Mouse (Mus musculus) frontal cortex, postnatal 36 days (tissue): ENCODE data around the gene Camk2n1.

Experiments
- DNase-seq, 2 experiments: peaks; one replicate each; pipeline ENCODE4 v3.0.0; 2022; ENCODE audit warnings: low spot score in 2 of 2

Camk2n1 gene

DNA sequence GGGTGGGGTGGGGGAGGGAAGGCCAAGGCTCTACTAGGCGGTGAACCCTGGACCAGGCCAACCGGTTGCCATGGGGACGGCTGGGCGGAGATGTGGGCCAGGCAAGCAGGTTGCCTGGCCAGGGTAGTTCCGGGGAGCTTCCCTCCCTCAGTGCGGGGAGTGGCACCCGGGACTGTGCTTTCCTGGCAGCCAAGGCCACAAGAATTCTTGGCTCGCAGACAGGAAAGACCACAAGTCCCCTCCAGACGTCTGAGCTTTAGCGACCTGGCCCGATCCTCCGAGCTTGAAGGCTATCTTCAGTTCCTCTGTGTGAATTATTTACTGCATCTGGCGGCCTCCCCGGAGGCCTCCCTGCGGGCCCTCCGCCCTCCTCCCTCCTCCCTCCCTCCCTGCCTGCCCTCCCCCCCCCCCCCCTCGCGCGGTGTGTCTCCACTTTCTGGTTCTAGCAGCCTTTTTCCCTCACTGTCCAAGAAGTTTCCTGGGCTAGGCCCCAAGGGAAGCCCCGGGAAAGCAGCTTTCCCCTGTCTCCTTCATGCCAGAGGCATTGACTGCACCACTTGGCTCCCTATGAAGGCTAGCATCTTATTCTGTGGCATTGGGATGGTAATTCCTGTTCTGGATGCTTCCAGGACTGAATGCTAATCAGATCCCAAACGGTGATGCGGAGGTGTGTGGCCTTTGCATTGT lies 10.7 kb downstream of the Camk2n1 start:
- DNase-seq: no peak

DNA sequence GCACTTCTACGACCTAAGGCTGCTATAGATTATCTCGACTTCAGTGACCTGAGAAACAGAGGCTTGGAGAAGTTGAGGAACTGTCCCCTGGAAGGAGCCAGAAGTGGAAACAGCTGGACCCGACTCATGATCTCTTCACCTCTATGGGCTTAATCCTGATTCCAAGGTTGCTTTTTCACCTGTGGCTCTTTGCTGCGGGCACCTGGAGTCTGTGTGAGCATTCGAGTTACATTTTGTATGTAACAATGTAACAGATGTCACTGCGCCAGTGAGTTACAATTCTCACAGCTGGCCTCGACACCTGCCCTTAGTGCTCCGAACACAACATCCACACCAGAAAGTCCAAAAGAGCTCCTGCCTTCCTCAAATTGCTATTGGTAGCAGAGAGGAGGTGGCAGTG lies 11.3 kb downstream of the Camk2n1 start:
- no peak for DNase-seq

DNA sequence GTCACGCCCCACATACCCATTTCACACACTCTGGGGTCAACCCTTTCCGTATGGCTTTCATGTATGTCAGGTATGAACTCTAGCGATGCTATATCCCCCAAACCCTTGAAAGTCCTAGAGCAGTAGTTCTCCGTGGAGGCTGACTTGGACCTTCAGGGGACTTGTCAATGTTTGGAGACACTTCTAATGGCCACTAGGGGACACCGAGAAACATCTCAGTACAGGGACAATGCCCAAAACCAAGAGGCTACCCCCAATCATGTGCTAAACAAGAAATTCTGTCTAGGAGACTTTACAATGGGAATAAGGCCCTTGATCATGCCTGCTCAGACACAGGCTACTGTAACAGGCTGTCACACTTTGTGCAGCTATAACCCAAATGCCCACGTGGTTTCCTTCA lies 12.6 kb downstream of the Camk2n1 start:
- no peak for DNase-seq

DNA sequence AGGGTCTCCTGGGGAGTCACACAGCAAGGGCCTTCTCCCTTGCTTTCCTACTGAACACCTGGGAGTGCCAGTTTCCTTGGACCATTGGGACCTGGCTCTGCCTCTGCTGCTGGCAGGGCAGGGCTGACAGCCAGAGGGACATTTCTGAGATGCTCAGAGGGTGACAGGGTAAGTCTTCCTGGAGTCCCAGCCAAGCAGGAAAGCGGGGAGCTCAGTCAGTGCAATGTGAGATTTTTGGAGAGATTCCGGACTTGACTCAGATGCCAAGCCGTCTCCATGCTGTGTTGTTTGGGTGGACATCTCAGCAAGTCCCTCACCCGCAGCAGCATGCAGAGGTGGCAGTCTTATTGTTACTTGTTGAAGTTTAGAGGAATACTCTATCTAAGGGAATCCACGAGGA lies 13.3 kb downstream of the Camk2n1 start:
- DNase-seq: no peak

DNA sequence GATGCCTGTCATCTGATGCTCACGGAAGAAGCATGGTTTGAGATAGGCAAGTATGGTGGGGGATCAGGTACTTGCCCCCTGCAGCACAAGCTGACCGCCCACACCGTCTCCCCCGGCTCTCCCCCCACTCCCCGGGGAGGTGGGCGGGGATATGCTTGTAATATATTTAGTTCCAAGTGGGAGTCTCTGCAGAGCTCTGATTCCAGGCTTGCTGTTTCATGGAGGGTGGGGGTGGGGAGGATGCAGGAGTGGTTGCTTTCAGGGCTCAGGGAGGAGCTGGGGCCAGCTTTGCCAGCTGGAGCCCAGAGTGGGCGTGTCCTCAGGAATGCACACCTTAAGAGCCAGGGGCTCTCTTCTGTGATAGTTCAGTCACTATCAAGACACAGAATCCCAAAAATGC lies 15.0 kb downstream of the Camk2n1 start:
- no peak for DNase-seq

DNA sequence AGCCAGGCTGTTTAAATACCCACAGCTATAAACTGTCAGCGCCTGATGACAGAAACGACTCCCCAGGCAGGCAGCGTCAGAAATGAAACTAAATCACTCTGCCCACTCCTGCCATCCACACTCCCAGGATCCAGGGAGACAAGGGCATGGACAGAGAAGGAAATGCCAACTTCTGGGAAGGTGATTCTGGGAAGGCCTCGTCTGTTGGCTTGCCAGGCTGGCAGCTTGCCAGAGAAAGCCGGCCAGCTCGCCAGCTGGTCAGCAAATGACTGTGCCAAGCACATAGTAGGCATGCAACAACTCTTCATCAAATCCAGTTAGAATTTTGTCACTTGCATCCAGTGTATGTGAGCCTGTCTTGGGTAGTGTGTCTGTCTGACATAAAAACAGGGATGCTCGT lies 17.1 kb downstream of the Camk2n1 start:
- no peak for DNase-seq

DNA sequence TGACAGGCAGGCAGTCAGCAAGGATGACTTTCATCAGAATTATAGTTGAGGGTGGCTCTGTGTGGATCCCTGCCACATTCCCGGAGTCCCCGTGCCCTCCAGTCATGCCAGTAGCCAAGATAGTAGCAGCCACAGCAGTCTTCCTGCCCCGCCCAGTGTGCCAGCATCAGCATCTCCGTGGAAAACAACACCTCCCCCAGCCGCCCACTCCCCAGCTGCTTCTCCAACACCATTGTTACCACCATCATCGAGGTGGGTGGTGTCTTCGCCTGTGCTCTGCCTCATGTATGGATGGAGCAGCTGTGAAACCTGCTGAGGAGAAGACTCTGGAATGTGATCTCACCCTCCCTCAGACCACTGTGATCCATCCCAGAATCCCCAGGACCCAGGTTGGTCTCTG lies 25.5 kb downstream of the Camk2n1 start:
- peak; percentile 90 for DNase-seq

DNA sequence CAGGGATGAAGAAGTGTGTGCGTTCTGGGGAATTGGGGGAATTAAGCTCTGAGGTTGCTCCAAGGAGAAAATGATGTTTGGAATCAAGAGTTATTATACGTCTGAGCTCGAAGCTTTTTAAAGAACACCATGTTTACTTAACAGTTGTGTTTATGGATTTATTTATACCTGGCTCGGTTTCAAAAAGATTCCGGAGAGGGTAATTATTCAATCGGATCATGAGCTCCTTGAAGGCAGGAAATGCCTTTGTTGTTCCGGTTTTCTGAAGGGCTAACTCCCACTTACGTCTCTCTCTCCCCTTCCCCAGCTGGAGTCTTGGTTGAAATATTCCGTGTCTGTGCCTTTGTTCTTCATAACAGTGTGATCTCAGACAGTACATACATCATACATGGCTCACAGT lies 26.8 kb downstream of the Camk2n1 start:
- no peak for DNase-seq

DNA sequence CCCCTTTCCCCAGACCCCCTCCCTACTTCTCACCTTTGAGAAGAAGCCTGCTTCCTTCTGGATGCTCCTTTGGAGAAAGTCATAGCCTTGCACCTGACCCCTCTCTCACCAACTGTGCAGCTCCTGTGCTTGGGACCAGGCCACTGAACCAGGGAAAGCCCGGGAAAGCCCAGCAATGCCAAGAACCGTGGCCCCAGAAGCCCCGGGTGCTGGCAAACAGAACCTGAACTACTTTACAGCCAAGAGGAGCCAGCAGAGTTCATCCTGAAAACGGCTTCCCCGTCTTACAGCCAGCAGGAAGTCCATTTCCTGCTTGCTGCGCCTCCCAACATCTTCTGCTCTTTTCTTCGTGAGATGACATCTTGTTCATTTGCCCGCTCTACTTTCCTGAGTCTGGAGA lies 28.6 kb downstream of the Camk2n1 start:
- DNase-seq: no peak

DNA sequence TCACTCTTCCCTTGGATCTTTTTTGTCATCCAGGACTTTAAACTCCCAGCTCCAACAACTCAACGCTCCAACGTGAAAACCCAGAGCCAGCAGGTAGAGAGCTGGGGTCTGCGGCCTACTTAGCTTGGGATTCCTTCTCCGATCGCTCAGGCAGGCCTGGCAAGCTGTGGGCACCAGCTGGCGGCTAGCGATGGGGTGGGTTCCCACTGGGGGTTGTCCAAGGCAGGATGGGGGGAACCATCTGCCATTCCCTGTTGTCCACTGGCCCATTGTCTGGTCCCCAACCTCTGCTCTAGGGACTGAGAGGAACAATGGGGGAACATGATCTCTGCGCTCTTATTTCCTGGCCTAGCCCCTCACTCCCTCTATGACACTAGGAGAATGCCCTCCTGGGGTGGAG lies 34.1 kb downstream of the Camk2n1 start:
- DNase-seq: no peak

DNA sequence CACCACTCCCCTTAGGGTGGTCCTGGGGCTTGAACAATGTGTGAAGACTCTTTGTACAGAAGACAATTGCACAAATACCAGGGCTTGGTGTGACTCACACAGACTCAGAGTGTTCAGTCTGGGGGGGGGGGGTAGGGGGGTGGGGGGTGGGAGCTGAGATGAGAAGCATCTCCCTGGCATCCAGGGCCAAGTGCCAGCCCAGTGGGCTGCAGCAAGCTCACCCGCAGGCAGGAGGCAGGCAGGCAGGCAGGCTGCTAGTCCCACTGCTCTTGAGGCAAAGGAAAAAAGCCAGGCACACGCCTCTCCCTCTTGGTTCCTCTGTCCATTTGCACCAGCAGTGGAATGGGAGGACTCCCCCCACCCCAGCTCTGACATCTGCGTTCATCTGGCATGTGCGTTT lies 37.0 kb downstream of the Camk2n1 start:
- no peak for DNase-seq

DNA sequence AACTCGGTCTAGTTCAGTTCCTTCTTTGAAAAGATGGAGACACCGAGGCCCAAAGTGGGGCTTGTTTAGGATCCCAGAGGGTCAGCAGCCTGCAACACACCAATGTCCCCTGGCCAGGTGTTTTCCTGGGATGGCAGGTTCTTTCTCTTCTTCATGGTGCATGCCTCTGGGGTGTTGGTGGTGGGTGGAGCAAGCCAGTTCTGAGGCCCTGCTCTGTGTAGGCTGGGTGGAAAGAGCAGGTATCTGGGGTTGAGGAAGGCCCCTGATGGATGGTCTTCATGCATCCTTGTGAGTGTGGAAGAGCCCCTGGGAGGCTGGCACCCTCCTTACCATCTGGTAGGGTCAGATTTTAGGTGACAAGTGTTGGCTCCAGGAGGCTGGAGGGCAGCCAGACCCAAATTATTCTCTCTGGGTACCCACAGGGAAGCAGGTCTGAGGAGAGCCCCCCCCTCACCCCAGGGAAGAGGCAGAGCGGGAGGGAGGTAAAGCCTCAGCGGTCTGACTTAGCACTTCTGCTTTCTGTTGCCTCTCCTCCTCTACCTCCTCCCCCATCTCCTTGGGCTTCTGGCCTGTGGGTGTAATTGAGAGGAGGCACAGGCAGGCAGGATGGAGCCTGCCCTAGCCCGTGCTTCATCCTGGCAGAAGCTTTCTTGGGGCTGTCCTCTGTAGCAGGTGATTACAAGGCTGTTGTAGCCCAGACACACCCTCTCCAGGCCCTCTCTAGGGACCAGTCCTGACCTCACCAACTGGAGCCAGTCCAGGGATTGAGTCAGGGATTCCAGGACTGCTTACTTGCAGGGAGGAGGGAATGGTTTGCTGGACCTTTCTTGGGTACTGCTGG lies 39.3 kb downstream of the Camk2n1 start:
- no peak for DNase-seq

DNA sequence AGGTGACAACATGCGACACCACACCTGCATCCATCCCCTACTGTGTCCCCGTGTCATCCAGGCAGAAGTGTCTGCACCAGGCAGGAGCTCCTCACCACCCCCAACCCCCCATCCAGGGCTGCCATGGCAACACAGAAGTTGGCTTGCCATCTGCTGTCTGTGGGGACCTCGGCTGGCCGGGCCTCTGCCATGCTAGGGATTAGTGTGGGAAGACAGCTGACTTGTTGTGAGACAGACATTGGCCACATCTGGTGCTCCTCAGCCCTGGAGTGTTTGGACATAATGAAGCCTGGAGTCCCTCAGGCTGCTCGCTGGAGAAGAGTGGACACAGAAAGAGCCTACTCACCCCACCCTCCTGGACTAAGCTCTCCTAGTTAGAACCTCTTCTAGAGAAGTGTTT lies 40.8 kb downstream of the Camk2n1 start:
- DNase-seq: no peak

DNA sequence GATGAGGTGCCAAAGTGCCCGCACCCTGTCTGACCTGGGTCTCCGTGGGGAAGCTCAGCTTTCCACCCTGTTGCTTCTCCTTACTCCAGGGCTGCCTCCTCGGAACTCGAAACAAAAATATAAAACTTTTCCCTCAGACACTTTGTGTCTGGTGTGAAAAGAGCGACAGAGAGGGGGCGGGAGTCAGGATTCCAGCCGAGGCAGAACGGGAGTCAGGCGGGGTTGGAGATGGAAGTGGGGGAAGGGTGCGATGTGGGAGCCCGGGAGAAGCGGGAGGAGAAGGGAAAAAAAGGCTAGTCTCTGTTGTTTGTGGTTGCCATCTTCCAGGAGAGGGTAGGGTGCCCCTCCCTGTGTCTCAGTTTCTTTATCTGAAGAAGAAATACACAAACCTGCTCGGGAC lies 41.7 kb downstream of the Camk2n1 start:
- DNase-seq: no peak

DNA sequence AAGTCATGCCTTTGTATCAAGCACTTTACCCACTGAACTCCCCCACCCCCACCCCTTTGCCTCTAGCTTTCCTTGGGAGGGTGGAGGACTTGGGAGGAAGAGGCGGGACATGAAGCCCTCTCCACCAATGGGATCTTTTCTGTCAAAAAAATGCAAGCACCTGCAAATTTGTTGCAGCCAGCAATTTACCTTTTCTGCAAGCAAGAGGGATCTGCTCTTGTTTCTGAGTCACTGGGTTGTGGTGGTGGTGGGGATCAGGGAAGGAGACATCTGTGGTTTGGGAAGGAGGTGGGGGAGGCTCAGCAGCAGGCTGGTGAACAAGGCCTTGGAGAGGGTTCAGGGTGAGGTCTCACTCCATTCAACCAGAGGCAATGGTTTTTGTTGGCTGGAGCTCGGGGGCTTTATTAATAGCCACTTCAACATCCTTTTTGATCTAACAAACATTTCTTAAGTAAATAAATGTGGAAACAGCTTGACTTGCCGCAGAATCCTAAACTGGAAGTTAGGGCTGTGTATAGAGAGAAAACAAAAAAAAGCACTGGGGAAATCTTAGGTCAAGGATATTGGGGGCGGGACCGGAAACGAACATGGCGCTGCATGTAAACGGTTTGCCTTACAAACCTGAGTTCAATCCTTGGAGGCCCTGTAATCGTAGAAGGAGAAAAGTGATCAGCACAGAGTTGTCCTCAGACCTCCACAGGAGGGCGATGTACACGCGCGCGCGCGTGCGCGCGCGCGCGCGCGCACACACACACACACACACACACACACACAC lies 42.8 kb downstream of the Camk2n1 start:
- no peak for DNase-seq

DNA sequence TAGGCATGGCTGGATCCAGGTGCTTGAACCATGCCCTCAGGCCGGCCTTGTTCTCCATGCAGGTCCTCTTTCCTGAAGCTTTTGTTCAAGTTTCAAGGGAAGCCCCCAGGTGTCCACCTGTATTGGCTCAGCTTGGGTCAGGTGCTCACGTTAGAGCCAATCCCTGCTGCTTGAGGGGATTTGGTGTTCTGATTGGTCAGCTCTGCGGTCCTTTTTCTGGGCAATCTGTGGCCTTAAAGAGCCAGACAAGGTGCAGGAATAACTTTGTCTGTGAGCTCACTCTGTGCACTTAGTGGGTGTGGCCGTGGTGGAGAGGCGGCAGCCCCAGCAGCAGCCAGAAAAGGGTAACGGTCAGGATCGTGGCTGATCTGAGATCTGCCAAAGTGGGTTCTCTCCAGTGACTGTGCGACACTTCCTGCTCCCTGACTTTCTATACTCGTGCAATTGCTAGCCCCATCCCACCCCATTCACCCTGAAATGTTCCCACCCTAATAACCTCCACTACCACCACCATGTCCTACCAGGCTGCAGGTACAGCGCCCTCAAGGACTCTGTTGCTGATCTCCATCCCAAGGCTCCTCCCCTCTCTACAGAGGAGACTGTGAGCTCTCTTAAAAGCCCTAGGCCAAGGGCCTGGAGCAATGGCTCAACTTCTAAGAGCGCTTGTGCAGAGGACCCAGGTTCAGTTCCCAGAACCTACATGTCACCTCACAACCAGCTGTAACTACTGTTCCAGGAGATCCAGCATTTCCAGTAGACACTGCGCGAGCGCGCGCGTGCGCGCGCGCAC lies 45.9 kb downstream of the Camk2n1 start:
- DNase-seq: no peak

DNA sequence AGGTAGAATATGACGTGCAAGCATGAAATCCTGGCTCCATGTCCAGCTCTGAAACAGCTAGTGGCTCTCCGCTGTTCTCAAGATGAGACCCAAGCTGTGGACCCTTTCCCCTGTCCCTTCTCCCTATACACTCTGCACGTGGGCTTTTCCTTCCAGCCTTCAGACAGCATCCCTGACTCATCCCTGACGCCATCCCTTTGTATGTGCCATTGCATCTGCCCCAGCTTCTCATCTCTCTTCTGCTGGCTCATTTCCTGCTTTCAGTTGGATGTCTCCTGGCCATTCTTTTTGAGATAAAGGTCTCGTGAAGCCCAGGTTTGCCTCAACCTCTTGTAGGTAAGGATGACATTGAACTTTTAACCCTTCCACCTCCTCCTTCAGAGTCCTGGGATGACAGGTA lies 46.9 kb downstream of the Camk2n1 start:
- DNase-seq: no peak

DNA sequence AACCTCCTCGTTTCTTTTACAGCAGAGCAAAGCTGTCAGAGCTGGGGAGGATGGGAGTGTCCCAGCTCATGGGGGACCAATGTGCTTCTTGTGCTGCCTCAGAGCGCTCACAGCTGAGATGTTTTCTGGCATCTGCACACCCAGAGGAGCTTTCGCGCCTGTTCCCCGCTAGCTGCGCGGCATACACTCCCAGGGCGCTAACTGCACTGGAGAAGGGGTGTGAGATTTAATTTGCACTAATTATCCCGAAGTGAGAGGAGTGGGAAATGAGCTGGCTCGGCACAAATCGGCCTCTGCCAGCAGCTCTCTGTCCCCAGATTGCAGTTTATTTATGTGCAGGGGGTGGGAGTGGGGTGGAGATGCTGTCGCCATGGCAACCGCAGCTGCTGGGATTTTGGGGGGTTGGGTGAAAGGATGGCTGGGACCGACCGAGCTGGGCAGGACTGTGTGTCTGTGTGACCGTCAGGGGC lies 50.6 kb downstream of the Camk2n1 start:
- peak; percentile 86 to 88 for DNase-seq

DNA sequence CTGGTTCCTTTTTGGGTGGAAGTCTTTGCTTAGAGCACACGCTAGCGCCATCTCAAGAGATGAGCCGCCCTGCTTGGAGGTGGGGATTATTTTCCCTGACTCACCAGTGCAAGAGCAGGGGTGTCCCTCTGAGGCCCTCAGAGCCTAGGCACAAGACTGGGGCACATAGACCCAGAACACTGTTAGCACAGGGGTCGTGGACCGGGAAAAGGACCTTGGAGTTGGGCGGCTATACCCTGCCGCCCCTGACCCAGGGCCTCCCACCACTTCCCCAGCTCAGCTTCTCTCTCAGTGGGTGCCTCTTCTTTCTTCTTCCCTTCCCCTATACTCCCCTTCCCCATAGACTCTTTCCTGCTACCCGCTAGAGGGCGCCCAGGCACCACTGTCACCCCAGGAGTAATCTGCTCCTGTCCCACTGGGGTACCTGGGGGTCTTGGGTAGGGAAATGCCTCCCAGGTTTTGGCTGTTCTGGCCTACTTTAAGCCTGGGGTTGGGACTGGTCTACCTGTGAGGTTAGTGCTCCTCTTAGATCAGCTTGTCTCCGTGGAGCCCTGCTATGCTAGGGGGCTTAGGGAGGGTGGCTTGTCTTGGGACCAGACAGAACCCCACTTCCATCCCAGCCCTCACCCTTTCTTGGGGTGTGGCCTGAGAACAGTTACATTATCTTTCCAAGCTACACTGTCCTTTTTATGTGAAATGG lies 51.2 kb downstream of the Camk2n1 start:
- DNase-seq: no peak

DNA sequence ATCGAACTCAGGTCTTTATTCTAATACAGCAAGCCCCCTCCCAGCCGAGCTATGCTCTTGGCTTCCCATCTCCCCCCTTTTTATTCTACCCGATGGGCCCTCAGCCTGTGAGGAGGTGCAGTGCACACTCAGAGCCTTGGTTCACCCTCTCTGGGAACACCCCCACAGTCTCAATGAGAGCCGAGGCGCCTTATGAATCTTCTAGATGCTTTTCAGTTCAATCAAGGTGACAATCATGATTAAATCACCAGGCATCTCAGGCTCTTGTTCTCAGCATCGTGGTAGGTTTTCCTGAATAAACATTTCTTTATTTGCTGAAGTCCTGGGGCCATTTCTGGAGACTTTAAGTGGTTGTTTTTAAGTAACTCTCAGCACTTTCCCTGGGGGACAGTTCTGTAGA lies 53.8 kb downstream of the Camk2n1 start:
- DNase-seq: no peak
